In genomic region chr1:133371431-133371830, GRCm38 (mm10) we compare ENCODE assay signal across 31 mouse cellular contexts. TPM values are rescaled to one million over a fixed set of nuclear protein-coding genes. Genes with fewer than 3 reads are reported as not detected.
DNase-seq lines count a peak whose midpoint lies in the region; ATAC-seq and TF ChIP-seq lines count a peak whose summit lies in the region.
"Had no signal": no experiment of that assay in that cellular context is flagged by ENCODE, and none has a peak within 500 bp of the region (broad histone marks: within the 10 kb centered on the region; RNA-seq: fewer than 3 reads in every experiment).

No protein-coding gene starts in this region.

- WGBS in liver, adult 2 months = 27% methylated on average over 6 of the region's 6 CpGs
- 71% methylated on average over 6 of the region's 6 CpGs for WGBS in liver, embryonic 12.5 days (ENCODE audit: insufficient replicate concordance)
- 59% methylated on average over 6 of the region's 6 CpGs for WGBS in liver, embryonic 15.5 days (ENCODE audit: insufficient replicate concordance)
- WGBS in hindbrain, embryonic 14.5 days = 86% methylated on average over 6 of the region's 6 CpGs

- H3K36me3 ChIP-seq in liver, adult 2 months (ENCODE audit: control insufficient read depth, insufficient read depth, low read length) = peaks cover 25% of the 10 kb centered on the region; the same call in 1 of the 2 replicates
- no peaks in the 10 kb centered on the region for H3K36me3 ChIP-seq in liver, embryonic 12.5 days
- H3K36me3 ChIP-seq in liver, embryonic 15.5 days (replicated peaks) = no peaks in the 10 kb centered on the region
- H3K36me3 ChIP-seq in hindbrain, embryonic 14.5 days (replicated peaks; ENCODE audit: control insufficient read depth, insufficient read depth) = no peaks in the 10 kb centered on the region
- H3K36me3 ChIP-seq: forebrain, embryonic 10.5 days; heart, embryonic 10.5 days; heart, embryonic 13.5 days; hindbrain, embryonic 15.5 days had no signal

- no peak for TF ChIP-seq CTCF in liver, adult 2 months (IDR thresholded peaks at IDR 0.05; ENCODE audit: low read depth, low read length)

- H3K27me3 ChIP-seq in liver, adult 2 months (ENCODE audit: control insufficient read depth, insufficient read depth, low read length) = no peaks in the 10 kb centered on the region
- H3K27me3 ChIP-seq in liver, embryonic 12.5 days (replicated peaks) = peaks cover 6% of the 10 kb centered on the region
- no peaks in the 10 kb centered on the region for H3K27me3 ChIP-seq in liver, embryonic 15.5 days
- no peaks in the 10 kb centered on the region for H3K27me3 ChIP-seq in hindbrain, embryonic 14.5 days (ENCODE audit: control insufficient read depth, insufficient read depth, low read length)
- H3K27me3 ChIP-seq: hindbrain, embryonic 15.5 days had no signal

- H3K4me1 ChIP-seq in liver, adult 2 months (ENCODE audit: control insufficient read depth, insufficient read depth, low read length) = peaks cover 61% of the 10 kb centered on the region
- H3K4me1 ChIP-seq in liver, embryonic 12.5 days = peaks cover 32% of the 10 kb centered on the region
- peaks cover 41% of the 10 kb centered on the region for H3K4me1 ChIP-seq in liver, embryonic 15.5 days (replicated peaks)
- peaks cover 15% of the 10 kb centered on the region; the same call in 1 of the 2 replicates for H3K4me1 ChIP-seq in hindbrain, embryonic 14.5 days (replicated peaks; ENCODE audit: control insufficient read depth, insufficient read depth, low read length)

- no peak overlapping the region for H3K4me2 ChIP-seq in liver, embryonic 12.5 days
- H3K4me2 ChIP-seq in liver, embryonic 15.5 days = no peak overlapping the region
- no peak overlapping the region for H3K4me2 ChIP-seq in hindbrain, embryonic 14.5 days (replicated peaks)
- H3K4me2 ChIP-seq: forebrain, embryonic 13.5 days; heart, embryonic 13.5 days; hindbrain, embryonic 15.5 days had no signal

- ATAC-seq in liver, embryonic 12.5 days = no peak
- no peak for ATAC-seq in liver, embryonic 15.5 days (ENCODE audit: insufficient read depth)
- ATAC-seq in hindbrain, embryonic 14.5 days (ENCODE audit: low FRiP score) = no peak
- ATAC-seq: CD4-positive, CD25-positive, alpha-beta regulatory T cell, adult 4 months; forebrain, embryonic 13.5 days; forebrain, embryonic 16.5 days had no signal

- H3K4me3 ChIP-seq in liver, adult 2 months (ENCODE audit: insufficient read depth, low read depth, low read length) = no peak overlapping the region
- no peak overlapping the region for H3K4me3 ChIP-seq in liver, embryonic 12.5 days
- no peak overlapping the region for H3K4me3 ChIP-seq in liver, embryonic 15.5 days (replicated peaks)
- H3K4me3 ChIP-seq in hindbrain, embryonic 14.5 days (replicated peaks; ENCODE audit: low read length) = no peak overlapping the region
- H3K4me3 ChIP-seq: forebrain, embryonic 10.5 days; forebrain, embryonic 13.5 days; heart, adult 2 months; heart, embryonic 10.5 days; heart, embryonic 13.5 days; hindbrain, embryonic 15.5 days had no signal

- peak; percentile 87 for DNase-seq in liver, adult 2 months (ENCODE audit: extremely low read depth, low read depth, low spot score)
- no peak for DNase-seq in liver
- DNase-seq in layer of hippocampus, adult 11-12 months (ENCODE audit: low spot score) = no peak
- no peak for DNase-seq in hindbrain, embryonic 14.5 days (ENCODE audit: low spot score)
- DNase-seq: cerebellum, adult 11-12 months; cerebellum, adult 8-10 months; cerebellum, postnatal 10 days; gastrocnemius, postnatal 10 days; gastrocnemius, postnatal 36 days; heart, adult 2 months; heart, postnatal 14 days; heart, postnatal 4 days had no signal

- H3K79me2 ChIP-seq in liver, adult 2 months (ENCODE audit: control insufficient read depth, insufficient read depth, low read length) = no peaks in the 10 kb centered on the region

- H3K27ac ChIP-seq in liver, adult 2 months (replicated peaks; ENCODE audit: insufficient read depth, low read depth, low read length) = peak overlapping the region; percentile 86
- H3K27ac ChIP-seq in liver, embryonic 12.5 days = peak overlapping the region; percentile 63; the same call in 1 of the 2 replicates
- peak overlapping the region; percentile 63 for H3K27ac ChIP-seq in liver, embryonic 15.5 days (replicated peaks)
- H3K27ac ChIP-seq in hindbrain, embryonic 14.5 days = no peak overlapping the region
- H3K27ac ChIP-seq: forebrain, embryonic 13.5 days; heart, adult 2 months; heart, embryonic 10.5 days; heart, embryonic 13.5 days; hindbrain, embryonic 15.5 days had no signal

- no peaks in the 10 kb centered on the region for H3K9me3 ChIP-seq in liver, embryonic 12.5 days (replicated peaks)
- H3K9me3 ChIP-seq in liver, embryonic 15.5 days (replicated peaks) = no peaks in the 10 kb centered on the region
- H3K9me3 ChIP-seq in hindbrain, embryonic 14.5 days (ENCODE audit: control insufficient read depth, low read length) = no peaks in the 10 kb centered on the region
- H3K9me3 ChIP-seq: forebrain, embryonic 10.5 days; forebrain, embryonic 13.5 days; heart, embryonic 10.5 days; heart, embryonic 13.5 days; hindbrain, embryonic 15.5 days had no signal

- H3K9ac ChIP-seq in liver, adult 2 months (ENCODE audit: low read depth, low read length) = peak overlapping the region; percentile 35
- no peak overlapping the region for H3K9ac ChIP-seq in liver, embryonic 12.5 days
- H3K9ac ChIP-seq in liver, embryonic 15.5 days = no peak overlapping the region
- H3K9ac ChIP-seq in hindbrain, embryonic 14.5 days = no peak overlapping the region
- H3K9ac ChIP-seq: forebrain, embryonic 13.5 days; heart, embryonic 13.5 days; hindbrain, embryonic 15.5 days had no signal

- no peak for TF ChIP-seq POLR2A in liver, adult 2 months (IDR thresholded peaks at IDR 0.05; ENCODE audit: extremely low read depth, insufficient read depth, low read length)

RNA-seq across cellular contexts. Expression of gene Etnk2, which starts 8.1 kb away (rescaled TPM):
- 361 and 389 TPM in 2 replicates for total RNA-seq in liver, adult 2 months (2014; rRNA removed)
- polyA plus RNA-seq in liver, adult 2 months (2012; rRNA removed) = 249 and 278 TPM in 2 replicates
- 4.0 and 4.1 TPM in 2 replicates for polyA plus RNA-seq in liver, embryonic 12.5 days (2016; fragmentation: Nextera tagmentation; extraction: Ambion mirVana)
- 11.3 and 14.2 TPM in 2 replicates for polyA plus RNA-seq in liver, embryonic 15.5 days (2015; fragmentation: Nextera tagmentation; extraction: Ambion mirVana)
- 20.3 TPM in 2 replicates for polyA plus RNA-seq in hindbrain, embryonic 14.5 days (2014; fragmentation: Nextera tagmentation; extraction: Ambion mirVana)
- total RNA-seq: granulocyte monocyte progenitor cell, adult 5-6 weeks had no signal
- polyA plus RNA-seq: C2C12; CD4-positive, CD25-positive, alpha-beta regulatory T cell, adult 4 months had no signal

RNA-seq across cellular contexts. Expression of gene Ren1, which starts 21.1 kb away (rescaled TPM):
- total RNA-seq in liver, adult 2 months (2014; rRNA removed) = not detected in 2 replicates
- polyA plus RNA-seq in liver, adult 2 months (2012; rRNA removed) = 0.18 and 7.6 TPM in 2 replicates
- polyA plus RNA-seq in liver, embryonic 12.5 days (2016; fragmentation: Nextera tagmentation; extraction: Ambion mirVana) = 0.29 and 0.39 TPM in 2 replicates
- polyA plus RNA-seq in liver, embryonic 15.5 days (2015; fragmentation: Nextera tagmentation; extraction: Ambion mirVana) = 0.66 and 0.84 TPM in 2 replicates
- 7.3 and 11.1 TPM in 2 replicates for polyA plus RNA-seq in hindbrain, embryonic 14.5 days (2014; fragmentation: Nextera tagmentation; extraction: Ambion mirVana)
- total RNA-seq: gastrocnemius, postnatal 10 days; gastrocnemius, postnatal 36 days; granulocyte monocyte progenitor cell, adult 5-6 weeks had no signal
- polyA plus RNA-seq: C2C12; CD4-positive, CD25-positive, alpha-beta regulatory T cell, adult 4 months; embryonic facial prominence, embryonic 11.5 days; forebrain, embryonic 10.5 days; forebrain, embryonic 13.5 days; forebrain, embryonic 16.5 days had no signal

RNA-seq across cellular contexts. Expression of gene Kiss1, which starts 49.8 kb away (rescaled TPM):
- total RNA-seq in liver, adult 2 months (2014; rRNA removed) = not detected in 2 replicates
- not detected in 2 replicates for polyA plus RNA-seq in liver, adult 2 months (2012; rRNA removed)
- not detected in 2 replicates for polyA plus RNA-seq in liver, embryonic 12.5 days (2016; fragmentation: Nextera tagmentation; extraction: Ambion mirVana)
- not detected in 2 replicates for polyA plus RNA-seq in liver, embryonic 15.5 days (2015; fragmentation: Nextera tagmentation; extraction: Ambion mirVana)
- not detected in 2 replicates for polyA plus RNA-seq in hindbrain, embryonic 14.5 days (2014; fragmentation: Nextera tagmentation; extraction: Ambion mirVana)
- total RNA-seq: adrenal gland, postnatal 14 days; gastrocnemius, adult 18-20 months; gastrocnemius, postnatal 10 days; gastrocnemius, postnatal 36 days; granulocyte monocyte progenitor cell, adult 5-6 weeks; heart, adult 2 months; heart, postnatal 14 days; heart, postnatal 4 days; MEL had no signal
- polyA plus RNA-seq: brain, embryonic 14.5 days; C2C12; CD4-positive, CD25-positive, alpha-beta regulatory T cell, adult 4 months; embryonic facial prominence, embryonic 11.5 days; embryonic facial prominence, embryonic 14.5 days; forebrain, embryonic 10.5 days; forebrain, embryonic 13.5 days; heart, adult 2 months; heart, embryonic 10.5 days; heart, embryonic 13.5 days; heart, embryonic 16.5 days; hindbrain, embryonic 11.5 days had no signal

RNA-seq across cellular contexts. Expression of gene Sox13, which starts 52.7 kb away (rescaled TPM):
- total RNA-seq in liver, adult 2 months (2014; rRNA removed) = 2.0 and 2.2 TPM in 2 replicates
- 5.6 and 10.2 TPM in 2 replicates for polyA plus RNA-seq in liver, adult 2 months (2012; rRNA removed)
- polyA plus RNA-seq in liver, embryonic 12.5 days (2016; fragmentation: Nextera tagmentation; extraction: Ambion mirVana) = 3.4 and 3.7 TPM in 2 replicates
- polyA plus RNA-seq in liver, embryonic 15.5 days (2015; fragmentation: Nextera tagmentation; extraction: Ambion mirVana) = 1.6 and 1.9 TPM in 2 replicates
- 5.8 and 6.0 TPM in 2 replicates for polyA plus RNA-seq in hindbrain, embryonic 14.5 days (2014; fragmentation: Nextera tagmentation; extraction: Ambion mirVana)
- total RNA-seq: MEL had no signal
- polyA plus RNA-seq: CD4-positive, CD25-positive, alpha-beta regulatory T cell, adult 4 months had no signal

Comparison
In these comparisons a context has a peak if more than half of its experiments do, and no peak if none do; other contexts are left out.
1. RNA of gene Etnk2, which starts 8.1 kb away (polyA plus RNA-seq): 249 to 278 TPM in liver, adult 2 months; 20.3 TPM in hindbrain, embryonic 14.5 days, 11.3 to 14.2 TPM in liver, embryonic 15.5 days and 4.0 to 4.1 TPM in liver, embryonic 12.5 days; every median in the first group is over 10 times any median in the second.